Mouse (Mus musculus) embryonic fibroblast, embryonic 13.5 days (primary cell): Measurements from ENCODE around the gene Tifab.

Experiments used
- CTCF ChIP-seq: IDR thresholded peaks from 2 replicates; pipeline ENCODE4 v1.5.1; 2011; ENCODE audit warnings: mild to moderate bottlenecking, control low read depth, low read length, moderate library complexity, borderline replicate concordance; ENCODE audit not compliant: insufficient read depth
- POLR2A ChIP-seq: IDR thresholded peaks from 2 replicates; pipeline ENCODE4 v1.6.1; 2011; ENCODE audit warnings: low read depth, mild to moderate bottlenecking, control low read depth, low read length, moderate library complexity

GRCm38 (mm10) chr13:56175848-56176247 lies 2.8 kb downstream of the Tifab start:
- TF ChIP-seq POLR2A (no peak), CTCF (no peak)
